11 mouse cellular contexts compared by ENCODE assay signal in genomic region chr4:88759610-88760268, GRCm38 (mm10). TPM values are rescaled to one million over a fixed set of nuclear protein-coding genes. Genes with fewer than 3 reads are reported as not detected.
A peak's percentile ranks its signal among the peaks of the same experiment; 100 is the strongest.
DNase-seq lines count a peak whose midpoint lies in the region; ATAC-seq and TF ChIP-seq lines count a peak whose summit lies in the region.
"Not testable (repeated sequence)": the region's sequence is repeated elsewhere in the genome, so short reads cannot be mapped to it uniquely, and the experiment has no call there.
"Had no signal": no experiment of that assay in that cellular context is flagged by ENCODE, and none has a peak within 500 bp of the region (broad histone marks: within the 10 kb centered on the region; RNA-seq: fewer than 3 reads in every experiment).

TSS of gene Gm13283 (plus strand) at chr4:88760119.

- WGBS in hindbrain, embryonic 14.5 days = 26% methylated on average over 7 of the region's 14 CpGs
- 33% methylated on average over 10 of the region's 14 CpGs for WGBS in neural tube, embryonic 14.5 days

- H3K9ac ChIP-seq in hindbrain, embryonic 14.5 days; neural tube, embryonic 14.5 days (replicated peaks; ENCODE audit: low read depth, low read length): not testable (repeated sequence)

- peak within 1 kb of the TSS; percentile 60 for H3K4me2 ChIP-seq in hindbrain, embryonic 14.5 days (replicated peaks)
- H3K4me2 ChIP-seq in neural tube, embryonic 14.5 days (ENCODE audit: low read depth, low read length) = peak within 1 kb of the TSS; percentile 53

- not testable (repeated sequence) for H3K27ac ChIP-seq in hindbrain, embryonic 14.5 days; layer of hippocampus, adult 2 months; neural tube, embryonic 14.5 days (ENCODE audit: low read depth, low read length)

- TF ChIP-seq CTCF in layer of hippocampus, adult 2 months (conservative IDR thresholded peaks at IDR 0.05) = not testable (repeated sequence)

- ATAC-seq in hindbrain, embryonic 14.5 days (ENCODE audit: low FRiP score); neural tube, embryonic 14.5 days (ENCODE audit: low read depth): not testable (repeated sequence)

- DNase-seq in ES-CJ7 (ENCODE audit: low read depth, low spot score) = peak; percentile 21
- peak; percentile 33 to 54 for DNase-seq in cerebellum, postnatal 4 days (ENCODE audit: low spot score in 2 of 2)
- peak; percentile 36 for DNase-seq in gastrocnemius, postnatal 25 days
- not testable (repeated sequence) for DNase-seq in hindbrain, embryonic 14.5 days (ENCODE audit: low spot score)
- DNase-seq in layer of hippocampus, adult 2 months (ENCODE audit: low spot score in 2 of 2) = peak in 1 of 2 experiments; percentile 13
- peak; percentile 35 to 38 for DNase-seq in lung, adult 18-20 months
- peak; percentile 43 to 53 for DNase-seq in thymus, postnatal 10 days (ENCODE audit: low spot score in 2 of 2)

- not testable (repeated sequence) for H3K4me1 ChIP-seq in hindbrain, embryonic 14.5 days (replicated peaks; ENCODE audit: control insufficient read depth, insufficient read depth, low read length); neural tube, embryonic 14.5 days (ENCODE audit: control insufficient read depth, insufficient read depth, low read length)

- H3K36me3 ChIP-seq in hindbrain, embryonic 14.5 days (replicated peaks; ENCODE audit: control insufficient read depth, insufficient read depth); neural tube, embryonic 14.5 days (ENCODE audit: control insufficient read depth, insufficient read depth, low read length): not testable (repeated sequence)

- H3K4me3 ChIP-seq in hindbrain, embryonic 14.5 days (replicated peaks; ENCODE audit: low read length) = peak within 1 kb of the TSS; percentile 22
- H3K4me3 ChIP-seq in layer of hippocampus, adult 2 months = peak within 1 kb of the TSS; percentile 30; the same call in 1 of the 2 replicates
- peak within 1 kb of the TSS; percentile 20; the same call in 1 of the 2 replicates for H3K4me3 ChIP-seq in neural tube, embryonic 14.5 days (ENCODE audit: low read depth, low read length)

- not testable (repeated sequence) for H3K9me3 ChIP-seq in hindbrain, embryonic 14.5 days (ENCODE audit: control insufficient read depth, low read length); neural tube, embryonic 14.5 days (ENCODE audit: control insufficient read depth, low read length)

- H3K27me3 ChIP-seq in hindbrain, embryonic 14.5 days (ENCODE audit: control insufficient read depth, insufficient read depth, low read length); neural tube, embryonic 14.5 days (ENCODE audit: control insufficient read depth, insufficient read depth, low read length): not testable (repeated sequence)

RNA-seq across cellular contexts. Expression of gene Gm13283, which starts in this region (rescaled TPM):
- total RNA-seq in gastrocnemius, postnatal 25 days (2021) = not detected
- polyA plus RNA-seq in hindbrain, embryonic 14.5 days (2014; fragmentation: Nextera tagmentation; extraction: Ambion mirVana) = 0.15 TPM in 1 of 2 replicates, not detected in the other
- not detected for total RNA-seq in layer of hippocampus, adult 2 months (2021)
- polyA plus RNA-seq in neural tube, embryonic 14.5 days (2014; fragmentation: Nextera tagmentation; extraction: Ambion mirVana) = not detected in 2 replicates
- total RNA-seq: ES-E14; gastrocnemius, adult 18-20 months; left cerebral cortex, postnatal 25 days had no signal

Comparison
In these comparisons a context has a peak if more than half of its experiments do, and no peak if none do; other contexts are left out.
1. Peak in DNase-seq in gastrocnemius, postnatal 25 days; RNA of the gene not detected or under 1 TPM.